Mouse (Mus musculus) ovary, postnatal 14 days (tissue): ENCODE measurements around the gene Hps1.
"Not testable (repeated sequence)": the region's sequence is repeated elsewhere in the genome, so short reads cannot be mapped to it uniquely, and the experiment has no call there.

Experiments used
- DNase-seq: peaks from one replicate; pipeline ENCODE4 v3.0.0; 2022; ENCODE audit warnings: low spot score

Hps1 gene

GRCm38 (mm10) chr19:42779531-42780155 lies at the start of gene Hps1:
Hps1 (minus strand) TSS chr19:42779978.
- DNase-seq, result peak; percentile 75

DNA sequence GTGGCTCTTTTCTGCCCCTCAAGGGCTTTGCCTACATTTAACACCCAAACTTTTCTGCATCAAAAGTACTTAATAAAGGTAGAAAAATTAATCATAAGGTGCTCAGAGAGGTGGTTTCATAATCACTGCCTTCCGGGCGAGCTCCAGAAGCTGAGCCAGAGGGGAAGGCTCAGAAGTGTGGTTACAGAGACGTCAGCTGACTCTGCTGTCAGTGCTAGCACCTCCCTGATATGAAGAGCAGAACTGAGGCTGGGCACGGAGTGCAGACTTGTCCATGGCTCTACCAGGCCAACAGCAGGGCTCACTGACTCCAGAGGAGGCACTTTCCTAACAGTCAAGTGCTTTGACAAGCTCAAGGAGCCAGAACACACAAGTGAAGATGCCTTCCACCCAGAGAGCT lies 49.4 kb upstream of the Hps1 start:
- no peak for DNase-seq

GRCm38 (mm10) chr19:42827843-42828242 lies 48.1 kb upstream of the Hps1 start:
- DNase-seq, result no peak

GRCm38 (mm10) chr19:42820109-42820508 lies 40.3 kb upstream of the Hps1 start:
- DNase-seq, result no peak

DNA sequence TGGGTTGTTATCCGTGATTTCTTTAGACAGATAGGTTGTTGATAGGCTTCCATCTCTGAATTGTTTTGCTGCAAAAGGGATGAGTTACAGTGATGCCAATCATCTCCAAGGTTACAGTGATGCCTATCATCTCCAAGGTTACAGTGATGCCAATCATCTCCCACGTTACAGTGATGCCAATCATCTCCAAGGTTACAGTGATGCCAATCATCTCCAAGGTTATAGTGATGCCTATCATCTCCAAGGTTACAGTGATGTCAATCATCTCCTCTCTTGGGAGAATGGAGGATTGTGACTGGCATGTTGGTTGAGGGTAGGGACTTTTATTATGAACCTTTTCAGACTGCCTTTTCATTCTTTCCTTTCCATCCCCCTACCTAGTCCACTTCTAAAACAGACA lies 38.0 kb upstream of the Hps1 start:
- no peak for DNase-seq

GRCm38 (mm10) chr19:42816261-42816660 lies 36.5 kb upstream of the Hps1 start:
- no peak for DNase-seq

DNA sequence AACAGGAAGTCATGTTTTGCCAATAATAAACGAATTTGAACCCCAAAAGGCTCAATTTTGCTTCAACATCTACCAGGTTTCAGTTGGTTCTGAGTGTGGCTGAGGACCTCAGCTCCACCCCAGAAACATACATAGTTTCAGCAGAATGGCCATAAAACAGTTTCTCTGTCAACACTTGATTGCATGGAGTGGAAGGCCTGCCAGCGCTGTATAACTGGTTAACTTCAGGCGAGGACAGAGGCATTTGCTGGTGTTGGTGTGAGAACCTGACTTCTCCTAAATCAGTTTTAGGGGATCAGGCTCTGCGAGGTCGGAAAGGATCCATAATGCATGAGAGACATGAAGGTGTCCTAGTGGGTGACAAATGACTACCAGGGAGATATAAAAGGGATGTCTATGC lies 30.4 kb upstream of the Hps1 start:
- no peak for DNase-seq

- DNase-seq, result no peak
Observed at GRCm38 (mm10) chr19:42809491-42809890, 29.7 kb upstream of the Hps1 start.

- no peak for DNase-seq
Observed at GRCm38 (mm10) chr19:42797866-42798265, 18.1 kb upstream of the Hps1 start.

DNA sequence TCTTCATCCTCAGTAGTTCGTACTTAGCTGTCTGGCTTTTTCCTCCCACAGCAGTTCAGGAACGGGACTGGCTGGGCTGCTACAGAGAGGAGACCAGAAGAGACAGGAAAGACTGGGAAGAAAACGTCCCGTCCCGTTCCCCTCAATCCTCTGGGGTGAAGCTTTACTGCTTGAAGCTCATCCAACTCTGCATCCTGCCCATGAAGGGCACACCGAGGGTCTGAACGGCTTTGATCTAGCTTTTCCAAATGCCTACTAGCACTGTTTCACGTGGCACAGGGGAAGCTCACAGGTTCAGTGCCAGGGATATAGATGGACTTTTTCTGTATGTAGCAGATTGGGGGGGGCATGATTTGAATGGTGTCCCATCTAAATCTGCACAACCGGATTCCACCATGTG lies 16.0 kb upstream of the Hps1 start:
- DNase-seq, result no peak

DNA sequence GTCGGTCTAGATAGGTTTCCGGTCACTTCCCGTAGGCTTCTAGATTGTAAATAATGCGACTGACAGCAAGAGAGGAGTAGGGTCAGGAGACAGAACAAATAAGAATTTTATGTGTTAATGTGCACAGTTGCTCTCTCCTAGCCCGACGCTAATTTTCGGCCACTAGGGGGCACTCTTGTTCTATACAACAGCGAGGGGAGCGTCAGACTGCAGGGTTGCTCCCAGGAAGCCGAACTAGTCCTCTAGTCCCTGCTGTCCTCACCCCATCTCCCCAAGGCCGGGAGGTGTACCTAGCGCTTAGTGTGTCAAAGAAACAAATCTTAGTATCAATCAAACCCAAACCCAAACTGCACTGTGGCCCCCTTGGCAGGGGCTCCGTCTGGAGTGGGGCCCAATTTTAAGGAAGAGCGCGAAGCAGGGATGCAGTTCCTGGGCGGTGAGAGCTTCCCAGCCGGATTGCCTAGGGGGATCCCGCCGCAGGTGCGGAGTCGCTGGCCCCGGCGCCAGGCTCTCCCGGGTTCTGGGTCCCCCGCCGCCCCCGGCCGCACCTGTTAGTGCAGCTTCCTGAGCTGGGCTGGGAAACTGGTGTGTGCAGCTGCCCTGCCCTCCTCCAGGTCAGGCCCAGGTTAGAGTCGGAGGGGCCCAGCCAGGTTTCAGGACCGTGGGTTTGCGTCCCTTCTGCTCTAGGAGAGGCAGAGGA lies 15.3 kb upstream of the Hps1 start:
- DNase-seq, result peak; percentile 95

- no peak for DNase-seq
Observed at GRCm38 (mm10) chr19:42788311-42788710, 8.5 kb upstream of the Hps1 start.

- no peak for DNase-seq
Observed at GRCm38 (mm10) chr19:42785562-42786220, 5.9 kb upstream of the Hps1 start.

DNA sequence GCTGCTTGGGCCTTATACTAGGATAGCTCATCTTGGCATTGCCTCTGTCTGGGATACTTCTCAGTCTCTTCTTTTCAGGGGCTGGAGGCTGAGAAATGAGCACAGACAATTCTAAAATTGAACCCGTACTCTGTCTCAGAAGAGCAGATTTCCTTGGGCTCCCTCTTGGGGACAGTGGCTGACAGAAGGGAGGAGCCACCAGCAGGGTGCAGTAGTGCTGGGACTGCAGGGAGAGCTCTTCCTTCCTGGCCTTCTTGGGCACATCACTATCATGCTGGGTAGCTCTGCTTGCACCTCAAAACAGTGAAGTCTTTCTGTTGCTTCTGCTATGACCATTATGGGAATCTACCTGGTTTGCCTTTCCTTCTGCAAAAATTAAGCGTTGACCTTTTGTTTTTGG lies 5.4 kb upstream of the Hps1 start:
- no peak for DNase-seq

DNA sequence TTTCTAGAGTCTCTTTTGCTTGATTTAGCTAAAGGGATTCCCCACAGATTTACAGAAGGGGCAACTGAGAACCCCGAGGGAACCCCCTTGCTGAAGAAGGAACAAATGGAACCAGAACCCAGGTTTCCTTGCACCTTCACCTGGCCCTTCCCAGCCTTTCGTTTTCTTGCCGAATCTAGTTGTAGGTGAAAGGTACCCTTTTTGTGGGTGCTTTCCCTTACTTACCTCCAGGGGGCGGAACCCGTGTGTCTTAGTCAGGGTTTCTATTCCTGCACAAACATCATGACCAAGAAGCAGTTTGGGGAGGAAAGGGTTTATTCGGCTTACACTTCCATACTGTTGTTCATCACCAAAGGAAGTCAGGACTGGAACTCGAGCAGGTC lies 369 bp upstream of the Hps1 start:
- DNase-seq, result not testable (repeated sequence)

DNA sequence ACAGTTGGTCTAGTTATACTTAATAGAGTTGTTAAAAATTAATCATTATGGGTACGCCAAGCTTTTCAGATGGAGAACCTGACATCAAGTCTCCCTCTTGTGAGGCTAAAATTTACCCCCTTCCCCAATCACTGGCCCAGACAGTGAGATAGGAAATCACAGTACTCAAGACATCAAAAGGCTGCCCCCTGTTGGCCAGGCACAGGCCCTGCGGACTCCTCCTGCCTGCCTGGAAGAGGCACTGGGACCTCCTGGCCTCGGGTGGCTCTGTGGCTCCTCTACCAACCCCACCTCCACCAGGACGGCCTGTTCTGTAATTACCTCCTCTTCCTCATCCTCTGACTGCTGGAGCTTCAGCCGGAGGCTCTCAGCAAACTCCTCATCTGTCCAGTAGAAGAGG lies 2.0 kb downstream of the Hps1 start:
- DNase-seq, result no peak

GRCm38 (mm10) chr19:42776813-42777212 lies 3.0 kb downstream of the Hps1 start:
- no peak for DNase-seq

- no peak for DNase-seq
Observed at GRCm38 (mm10) chr19:42770141-42770872, 9.5 kb downstream of the Hps1 start.

- DNase-seq, result no peak
Observed at GRCm38 (mm10) chr19:42769648-42770047, 10.1 kb downstream of the Hps1 start.

DNA sequence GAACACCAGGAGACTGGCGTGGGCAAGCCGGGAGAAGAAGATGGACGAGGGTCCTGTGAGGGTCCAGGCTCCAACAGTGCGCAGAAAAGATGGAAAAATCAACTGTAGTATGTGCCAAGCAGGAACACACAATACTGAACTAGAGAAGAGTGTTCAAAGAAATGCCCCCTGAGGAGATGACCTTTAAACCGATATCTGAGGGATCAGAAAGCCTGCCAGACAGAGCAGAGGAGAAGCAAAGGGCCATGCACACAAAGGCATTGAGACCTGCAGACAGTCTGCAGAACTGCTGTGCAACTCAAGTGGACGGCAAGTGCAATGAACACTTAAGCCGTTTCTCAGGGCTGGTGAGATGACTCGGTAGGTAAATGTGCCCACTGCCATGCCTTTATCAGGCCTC lies 12.4 kb downstream of the Hps1 start:
- no peak for DNase-seq

DNA sequence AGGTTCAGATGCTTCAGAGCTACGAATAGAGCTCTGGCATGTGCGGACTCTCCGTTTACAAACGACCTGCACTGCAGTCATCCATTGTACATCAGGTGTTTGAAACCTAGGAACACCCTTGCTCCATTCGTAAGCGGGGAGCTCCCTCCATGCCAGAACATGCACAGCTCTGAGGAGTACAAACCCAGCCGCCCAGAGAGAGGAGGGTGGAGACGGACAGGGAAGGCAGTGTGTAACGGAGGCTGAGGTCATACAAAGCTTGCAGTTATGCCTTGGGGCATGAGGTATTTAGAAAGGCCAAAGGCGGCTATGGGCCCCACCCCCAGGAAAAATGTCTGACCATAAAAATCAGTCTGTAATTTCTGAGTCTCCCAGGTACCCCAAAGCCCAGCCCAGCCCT lies 15.4 kb downstream of the Hps1 start:
- DNase-seq, result no peak

GRCm38 (mm10) chr19:42756671-42757070 lies 23.1 kb downstream of the Hps1 start:
- no peak for DNase-seq
